Comparison of ENCODE assay signal across 8 mouse cellular contexts in genomic region chr6:131290430-131290829, GRCm38 (mm10). TPM values are rescaled to one million over a fixed set of nuclear protein-coding genes. Genes with fewer than 3 reads are reported as not detected.
A peak's percentile ranks its signal among the peaks of the same experiment; 100 is the strongest.
DNase-seq lines count a peak whose midpoint lies in the region; ATAC-seq and TF ChIP-seq lines count a peak whose summit lies in the region.

No protein-coding gene starts in this region.

- H3K4me2 ChIP-seq in midbrain, postnatal 0 days (ENCODE audit: low read depth, low read length, poor library complexity, severe bottlenecking): no peak overlapping the region
- no peak overlapping the region for H3K4me2 ChIP-seq in midbrain, embryonic 11.5 days

- no peak overlapping the region for H3K4me3 ChIP-seq in midbrain, postnatal 0 days (ENCODE audit: low read depth, low read length)
- no peak overlapping the region for H3K4me3 ChIP-seq in midbrain, embryonic 11.5 days (ENCODE audit: low read depth, low read length)

- no peaks in the 10 kb centered on the region; the same call in 1 of the 2 replicates for H3K36me3 ChIP-seq in midbrain, postnatal 0 days (ENCODE audit: insufficient read depth, low read length)
- H3K36me3 ChIP-seq in midbrain, embryonic 11.5 days (ENCODE audit: control insufficient read depth, insufficient read depth, low read length): no peaks in the 10 kb centered on the region

- H3K27me3 ChIP-seq in midbrain, postnatal 0 days (ENCODE audit: insufficient read depth, low read length): no peaks in the 10 kb centered on the region
- no peaks in the 10 kb centered on the region for H3K27me3 ChIP-seq in midbrain, embryonic 11.5 days (ENCODE audit: control insufficient read depth, insufficient read depth, low read length)

- H3K4me1 ChIP-seq in midbrain, postnatal 0 days (ENCODE audit: insufficient read depth, low read length): peaks cover 7% of the 10 kb centered on the region; the same call in 1 of the 2 replicates
- H3K4me1 ChIP-seq in midbrain, embryonic 11.5 days (ENCODE audit: control insufficient read depth, insufficient read depth, low read length): no peaks in the 10 kb centered on the region; the same call in 1 of the 2 replicates

- ATAC-seq in midbrain, postnatal 0 days (ENCODE audit: low FRiP score): no peak
- ATAC-seq in midbrain, embryonic 11.5 days (ENCODE audit: low FRiP score): no peak

- no peak overlapping the region for H3K27ac ChIP-seq in midbrain, postnatal 0 days (ENCODE audit: low read depth, low read length)
- H3K27ac ChIP-seq in midbrain, embryonic 11.5 days (ENCODE audit: low read depth, low read length): no peak overlapping the region

- DNase-seq in gastrocnemius, adult 18-20 months (ENCODE audit: low spot score): peak; percentile 12
- DNase-seq in gastrocnemius, postnatal 36 days: no peak
- DNase-seq in midbrain, postnatal 0 days (ENCODE audit: low spot score): peak; percentile 54
- no peak for DNase-seq in midbrain, embryonic 11.5 days (ENCODE audit: low spot score, missing footprints)
- DNase-seq in adrenal gland, postnatal 36 days: peak; percentile 20 to 45
- peak; percentile 13 for DNase-seq in forelimb bud, embryonic 11.5 days (ENCODE audit: low read depth, low spot score)
- peak; percentile 53 for DNase-seq in lung, postnatal 36 days
- no peak for DNase-seq in Muller cell, postnatal 12 days (ENCODE audit: inconsistent ontology term)

- WGBS in midbrain, postnatal 0 days: 15% methylated on average over 2 of the region's 2 CpGs
- WGBS in midbrain, embryonic 11.5 days: 25% methylated on average over 2 of the region's 2 CpGs

- intact Hi-C loops in gastrocnemius, postnatal 36 days (cut with DNase I): loop anchor here (5.0 kb wide), 1 partner anchor 132 kb away; no protein-coding TSS in a partner anchor

- H3K9me3 ChIP-seq in midbrain, postnatal 0 days (ENCODE audit: low read length): no peaks in the 10 kb centered on the region
- no peaks in the 10 kb centered on the region for H3K9me3 ChIP-seq in midbrain, embryonic 11.5 days (ENCODE audit: control insufficient read depth, low read length)

- no peak overlapping the region for H3K9ac ChIP-seq in midbrain, postnatal 0 days (replicated peaks; ENCODE audit: low read length, poor library complexity, severe bottlenecking)
- H3K9ac ChIP-seq in midbrain, embryonic 11.5 days (ENCODE audit: low read length): no peak overlapping the region

- peak; percentile 77 for TF ChIP-seq CTCF in midbrain, postnatal 0 days (IDR thresholded peaks at IDR 0.05)

RNA-seq across cellular contexts. Expression of gene Magohb, which starts 2.6 kb away (rescaled TPM):
- 1 to 10 TPM; 3.6 to 5.2 TPM for total RNA-seq in gastrocnemius, adult 18-20 months (2021)
- 1 to 10 TPM; 2.6 to 4.5 TPM for total RNA-seq in gastrocnemius, postnatal 36 days (2021)
- 8.2 and 17.5 TPM in 2 replicates for total RNA-seq in midbrain, postnatal 0 days (2014; rRNA removed)
- polyA plus RNA-seq in midbrain, postnatal 0 days (2015; fragmentation: Nextera tagmentation; extraction: Ambion mirVana): 27.1 and 28.8 TPM in 2 replicates
- 54.3 and 54.5 TPM in 2 replicates for polyA plus RNA-seq in midbrain, embryonic 11.5 days (2014; fragmentation: Nextera tagmentation; extraction: Ambion mirVana)
- 10 to 100 TPM; 10.7 to 12.7 TPM for total RNA-seq in adrenal gland, postnatal 36 days (2021)

RNA-seq across cellular contexts. Expression of gene Klra2, which starts 43.3 kb away (rescaled TPM):
- total RNA-seq in gastrocnemius, adult 18-20 months (2021): under 1 TPM in 1 of 2 experiments, not detected in 1; 0.14 TPM
- total RNA-seq in gastrocnemius, postnatal 36 days (2021): not detected
- 0.05 TPM in 1 of 2 replicates, not detected in the other for total RNA-seq in midbrain, postnatal 0 days (2014; rRNA removed)
- 0.09 TPM in 1 of 2 replicates, not detected in the other for polyA plus RNA-seq in midbrain, postnatal 0 days (2015; fragmentation: Nextera tagmentation; extraction: Ambion mirVana)
- polyA plus RNA-seq in midbrain, embryonic 11.5 days (2014; fragmentation: Nextera tagmentation; extraction: Ambion mirVana): not detected in 2 replicates
- 1 to 10 TPM; 2.5 to 3.0 TPM for total RNA-seq in adrenal gland, postnatal 36 days (2021)

Comparison
In these comparisons a context has a peak if more than half of its experiments do, and no peak if none do; other contexts are left out.
1. DNase-seq: peak in gastrocnemius, adult 18-20 months (single experiment), midbrain, postnatal 0 days (single experiment), adrenal gland, postnatal 36 days (2 of 2), forelimb bud, embryonic 11.5 days (single experiment) and lung, postnatal 36 days (single experiment); none in gastrocnemius, postnatal 36 days (0 of 2), midbrain, embryonic 11.5 days (single experiment) and Muller cell, postnatal 12 days (single experiment).